14 mouse cellular contexts compared by ENCODE assay signal in the genomic region with DNA sequence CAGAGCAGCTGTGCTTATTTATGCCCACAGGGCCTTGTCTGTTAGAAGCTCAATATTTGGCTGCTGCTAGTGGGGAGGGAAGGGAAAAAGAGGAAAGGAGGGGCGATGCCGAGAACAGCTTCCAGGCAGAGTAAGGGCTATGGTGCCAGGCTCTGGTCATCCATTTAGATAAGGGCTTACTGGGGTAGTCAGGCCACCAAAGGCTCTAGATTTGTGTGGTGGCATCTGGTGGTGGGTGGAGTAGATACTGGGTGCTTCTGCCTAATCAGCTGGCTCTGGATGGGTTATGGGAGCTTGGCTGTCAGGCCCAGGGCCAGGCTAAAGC. TPM values are rescaled to one million over a fixed set of nuclear protein-coding genes. Genes with fewer than 3 reads are reported as not detected.
DNase-seq lines count a peak whose midpoint lies in the region; ATAC-seq lines count a peak whose summit lies in the region.
"Had no signal": no experiment of that assay in that cellular context is flagged by ENCODE, and none has a peak within 500 bp of the region (broad histone marks: within the 10 kb centered on the region; RNA-seq: fewer than 3 reads in every experiment).

No protein-coding gene starts in this region.

- H3K4me2 ChIP-seq in embryonic facial prominence, embryonic 13.5 days: no peak overlapping the region
- H3K4me2 ChIP-seq in heart, embryonic 11.5 days: no peak overlapping the region
- H3K4me2 ChIP-seq in midbrain, embryonic 16.5 days (ENCODE audit: low read length): no peak overlapping the region
- H3K4me2 ChIP-seq in liver, embryonic 12.5 days: no peak overlapping the region

- intact Hi-C loops in heart, postnatal 36 days (cut with DNase I): no loop called here
- intact Hi-C loops in left cerebral cortex, postnatal 4 days (cut with DNase I): no loop called here

- 0 out of 2 replicates have a peak overlapping the region, but pooled peaks have one; percentile 6 for H3K9ac ChIP-seq in embryonic facial prominence, embryonic 13.5 days
- H3K9ac ChIP-seq in heart, embryonic 11.5 days (ENCODE audit: low read depth, low read length): no peak overlapping the region
- no peak overlapping the region for H3K9ac ChIP-seq in midbrain, embryonic 16.5 days (ENCODE audit: low read depth, low read length)
- no peak overlapping the region for H3K9ac ChIP-seq in liver, embryonic 12.5 days

- H3K36me3 ChIP-seq in embryonic facial prominence, embryonic 13.5 days: no peaks in the 10 kb centered on the region
- H3K36me3 ChIP-seq in embryonic facial prominence, embryonic 10.5 days (replicated peaks): peaks cover 39% of the 10 kb centered on the region
- 0 out of 2 replicates have a peak, but pooled peaks cover 2% of the 10 kb centered on the region for H3K36me3 ChIP-seq in heart, embryonic 11.5 days (ENCODE audit: control insufficient read depth, insufficient read depth, low read length)
- H3K36me3 ChIP-seq in midbrain, embryonic 16.5 days (ENCODE audit: control insufficient read depth, insufficient read depth, low read length): no peaks in the 10 kb centered on the region
- 0 out of 2 replicates have a peak, but pooled peaks cover 2% of the 10 kb centered on the region for H3K36me3 ChIP-seq in liver, embryonic 12.5 days

- 80% methylated on average over 2 of the region's 2 CpGs for WGBS in embryonic facial prominence, embryonic 13.5 days
- 95% methylated on average over 2 of the region's 2 CpGs for WGBS in embryonic facial prominence, embryonic 10.5 days
- WGBS in heart, embryonic 11.5 days (ENCODE audit: insufficient replicate concordance): 80% methylated on average over 2 of the region's 2 CpGs
- WGBS in midbrain, embryonic 16.5 days: 79% methylated on average over 2 of the region's 2 CpGs
- WGBS in liver, embryonic 12.5 days (ENCODE audit: insufficient replicate concordance): 60% methylated on average over 2 of the region's 2 CpGs

- H3K27ac ChIP-seq in embryonic facial prominence, embryonic 13.5 days: no peak overlapping the region
- no peak overlapping the region for H3K27ac ChIP-seq in embryonic facial prominence, embryonic 10.5 days (replicated peaks)
- no peak overlapping the region for H3K27ac ChIP-seq in heart, embryonic 11.5 days (ENCODE audit: low read depth, low read length)
- peak overlapping the region; percentile 40; the same call in 1 of the 2 replicates for H3K27ac ChIP-seq in midbrain, embryonic 16.5 days (ENCODE audit: low read length)
- H3K27ac ChIP-seq in liver, embryonic 12.5 days: no peak overlapping the region

- no peaks in the 10 kb centered on the region for H3K9me3 ChIP-seq in embryonic facial prominence, embryonic 13.5 days
- no peaks in the 10 kb centered on the region for H3K9me3 ChIP-seq in embryonic facial prominence, embryonic 10.5 days
- H3K9me3 ChIP-seq in heart, embryonic 11.5 days (replicated peaks; ENCODE audit: control insufficient read depth, low read length): no peaks in the 10 kb centered on the region
- H3K9me3 ChIP-seq in midbrain, embryonic 16.5 days (replicated peaks; ENCODE audit: control insufficient read depth, low read length, poor library complexity, severe bottlenecking): no peaks in the 10 kb centered on the region
- H3K9me3 ChIP-seq in liver, embryonic 12.5 days (replicated peaks): no peaks in the 10 kb centered on the region

- no peaks in the 10 kb centered on the region for H3K27me3 ChIP-seq in embryonic facial prominence, embryonic 13.5 days
- H3K27me3 ChIP-seq in embryonic facial prominence, embryonic 10.5 days (replicated peaks; ENCODE audit: low read depth, poor library complexity, severe bottlenecking): no peaks in the 10 kb centered on the region
- H3K27me3 ChIP-seq in heart, embryonic 11.5 days (ENCODE audit: control insufficient read depth, insufficient read depth, low read length): no peaks in the 10 kb centered on the region
- no peaks in the 10 kb centered on the region for H3K27me3 ChIP-seq in midbrain, embryonic 16.5 days (ENCODE audit: control insufficient read depth, insufficient read depth, low read depth, low read length)
- no peaks in the 10 kb centered on the region for H3K27me3 ChIP-seq in liver, embryonic 12.5 days (replicated peaks)

- peaks cover 7% of the 10 kb centered on the region; the same call in 1 of the 2 replicates for H3K4me1 ChIP-seq in embryonic facial prominence, embryonic 13.5 days
- peaks cover 23% of the 10 kb centered on the region for H3K4me1 ChIP-seq in embryonic facial prominence, embryonic 10.5 days
- H3K4me1 ChIP-seq in heart, embryonic 11.5 days (ENCODE audit: control insufficient read depth, insufficient read depth, low read length): no peaks in the 10 kb centered on the region; the same call in 1 of the 2 replicates
- peaks cover 2% of the 10 kb centered on the region; the same call in 1 of the 2 replicates for H3K4me1 ChIP-seq in midbrain, embryonic 16.5 days (ENCODE audit: control insufficient read depth, insufficient read depth, low read length)
- H3K4me1 ChIP-seq in liver, embryonic 12.5 days: no peaks in the 10 kb centered on the region

- no peak overlapping the region for H3K4me3 ChIP-seq in embryonic facial prominence, embryonic 13.5 days
- H3K4me3 ChIP-seq in embryonic facial prominence, embryonic 10.5 days: no peak overlapping the region
- no peak overlapping the region for H3K4me3 ChIP-seq in heart, embryonic 11.5 days (ENCODE audit: low read depth, low read length)
- no peak overlapping the region for H3K4me3 ChIP-seq in midbrain, embryonic 16.5 days (ENCODE audit: low read depth, low read length)
- H3K4me3 ChIP-seq in liver, embryonic 12.5 days: no peak overlapping the region

- no peak for DNase-seq in embryonic facial prominence, embryonic 10.5 days (ENCODE audit: low spot score)
- DNase-seq in heart, adult 9 months (ENCODE audit: low spot score in 2 of 2): peak; percentile 80 to 86
- DNase-seq in heart, postnatal 36 days: peak; percentile 35 to 56
- DNase-seq in left cerebral cortex, postnatal 4 days: no peak
- DNase-seq: cerebellum, adult 2 months; kidney, adult 2 months; kidney, postnatal 4 days; lung, adult 18-20 months; right cerebral cortex, adult 18-20 months; thymus, postnatal 4 days had no signal

- ATAC-seq in embryonic facial prominence, embryonic 13.5 days (ENCODE audit: insufficient number of reproducible peaks, insufficient read depth, low FRiP score, low TSS enrichment, low read depth): no peak
- ATAC-seq in heart, embryonic 11.5 days (replicated peaks; ENCODE audit: insufficient number of reproducible peaks, low FRiP score, low TSS enrichment): no peak
- ATAC-seq in midbrain, embryonic 16.5 days: no peak
- no peak for ATAC-seq in liver, embryonic 12.5 days

RNA-seq across cellular contexts. Expression of a gene that starts 19.7 kb away (rescaled TPM):
- 19.0 and 25.2 TPM in 2 replicates for polyA plus RNA-seq in embryonic facial prominence, embryonic 13.5 days (2015; fragmentation: Nextera tagmentation; extraction: Ambion mirVana)
- polyA plus RNA-seq in embryonic facial prominence, embryonic 10.5 days (2016; fragmentation: Nextera tagmentation; extraction: Ambion mirVana): 19.6 and 25.3 TPM in 2 replicates
- polyA plus RNA-seq in heart, embryonic 11.5 days (2014; fragmentation: Nextera tagmentation; extraction: Ambion mirVana): 24.0 and 27.5 TPM in 2 replicates
- 10 to 100 TPM; 70.7 to 76.3 TPM for total RNA-seq in heart, postnatal 36 days (2021)
- 1.6 and 2.6 TPM in 2 replicates for polyA plus RNA-seq in midbrain, embryonic 16.5 days (2015; fragmentation: Nextera tagmentation; extraction: Ambion mirVana)
- 1 to 10 TPM; 6.3 to 6.5 TPM for total RNA-seq in left cerebral cortex, postnatal 4 days (2021)
- polyA plus RNA-seq in liver, embryonic 12.5 days (2016; fragmentation: Nextera tagmentation; extraction: Ambion mirVana): 4.1 and 4.3 TPM in 2 replicates

RNA-seq across cellular contexts. Expression of a gene that starts 34.6 kb away (rescaled TPM):
- polyA plus RNA-seq in embryonic facial prominence, embryonic 13.5 days (2015; fragmentation: Nextera tagmentation; extraction: Ambion mirVana): 168 and 190 TPM in 2 replicates
- polyA plus RNA-seq in embryonic facial prominence, embryonic 10.5 days (2016; fragmentation: Nextera tagmentation; extraction: Ambion mirVana): 264 and 272 TPM in 2 replicates
- 121 and 126 TPM in 2 replicates for polyA plus RNA-seq in heart, embryonic 11.5 days (2014; fragmentation: Nextera tagmentation; extraction: Ambion mirVana)
- 10 to 100 TPM; 86.6 to 89.7 TPM for total RNA-seq in heart, postnatal 36 days (2021)
- 201 and 206 TPM in 2 replicates for polyA plus RNA-seq in midbrain, embryonic 16.5 days (2015; fragmentation: Nextera tagmentation; extraction: Ambion mirVana)
- 100 to 1,000 TPM; 117 to 118 TPM for total RNA-seq in left cerebral cortex, postnatal 4 days (2021)
- polyA plus RNA-seq in liver, embryonic 12.5 days (2016; fragmentation: Nextera tagmentation; extraction: Ambion mirVana): 176 and 189 TPM in 2 replicates

RNA-seq across cellular contexts. Expression of a gene that starts 51.3 kb away (rescaled TPM):
- polyA plus RNA-seq in embryonic facial prominence, embryonic 13.5 days (2015; fragmentation: Nextera tagmentation; extraction: Ambion mirVana): 653 and 689 TPM in 2 replicates
- 569 and 585 TPM in 2 replicates for polyA plus RNA-seq in embryonic facial prominence, embryonic 10.5 days (2016; fragmentation: Nextera tagmentation; extraction: Ambion mirVana)
- polyA plus RNA-seq in heart, embryonic 11.5 days (2014; fragmentation: Nextera tagmentation; extraction: Ambion mirVana): 347 and 390 TPM in 2 replicates
- 100 to 1,000 TPM; 500 to 574 TPM for total RNA-seq in heart, postnatal 36 days (2021)
- polyA plus RNA-seq in midbrain, embryonic 16.5 days (2015; fragmentation: Nextera tagmentation; extraction: Ambion mirVana): 295 and 298 TPM in 2 replicates
- total RNA-seq in left cerebral cortex, postnatal 4 days (2021): 100 to 1,000 TPM; 616 to 687 TPM
- 560 and 561 TPM in 2 replicates for polyA plus RNA-seq in liver, embryonic 12.5 days (2016; fragmentation: Nextera tagmentation; extraction: Ambion mirVana)

Comparison
In these comparisons a context has a peak if more than half of its experiments do, and no peak if none do; other contexts are left out.
1. DNase-seq: peak in heart, adult 9 months (2 of 2) and heart, postnatal 36 days (2 of 2); none in embryonic facial prominence, embryonic 10.5 days (single experiment) and left cerebral cortex, postnatal 4 days (single experiment).